Mouse (Mus musculus): ENCODE results near the gene Il27.

DNA sequence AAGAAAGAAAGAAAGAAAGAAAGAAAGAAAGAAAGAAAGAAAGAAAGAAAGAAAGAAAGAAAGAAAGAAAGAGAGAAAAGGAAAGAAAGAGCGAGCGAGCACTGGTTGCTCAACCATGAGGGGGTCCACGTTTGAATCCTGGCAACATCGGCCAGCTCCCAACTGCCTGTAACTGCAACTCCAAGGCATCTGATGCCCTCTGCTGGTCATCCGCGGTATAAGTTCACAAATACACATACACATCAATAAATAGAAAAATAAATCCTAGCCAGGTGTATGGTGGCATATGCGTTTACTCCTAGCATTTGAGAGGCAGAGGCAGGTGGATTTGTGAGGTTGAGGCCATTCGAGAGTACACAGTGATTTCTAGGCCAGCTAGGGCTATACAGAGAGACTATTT, 17.8 kb downstream of the Il27 start:
- TF ChIP-seq CHD2 (IDR thresholded peaks at IDR 0.05; ENCODE audit: low read depth, low read length) (no peak), MAFK (IDR thresholded peaks at IDR 0.05; ENCODE audit: insufficient read depth, low read depth, low read length) (peak; percentile 17; the same call in 1 of the 2 replicates), ZC3H11A (IDR thresholded peaks at IDR 0.05; ENCODE audit: borderline replicate concordance, low read depth, low read length) (peak; percentile 80; the same call in 1 of the 2 replicates), ZNF384 (IDR thresholded peaks at IDR 0.05; ENCODE audit: low read depth, low read length) (0 out of 2 replicates have a peak, but pooled peaks have one; percentile 32)

Data from ES-E14 (cell line).